ENCODE assay signal across 20 mouse cellular contexts in genomic region chr15:103006326-103006725, GRCm38 (mm10). TPM values are rescaled to one million over a fixed set of nuclear protein-coding genes. Genes with fewer than 3 reads are reported as not detected.
A peak's percentile ranks its signal among the peaks of the same experiment; 100 is the strongest.
DNase-seq lines count a peak whose midpoint lies in the region; ATAC-seq and TF ChIP-seq lines count a peak whose summit lies in the region.
"Had no signal": no experiment of that assay in that cellular context is flagged by ENCODE, and none has a peak within 500 bp of the region (broad histone marks: within the 10 kb centered on the region; RNA-seq: fewer than 3 reads in every experiment).

No protein-coding gene starts in this region.

- no peak for ATAC-seq in intestine, embryonic 16.5 days
- no peak for ATAC-seq in neural tube, embryonic 12.5 days (ENCODE audit: low FRiP score, low read depth)
- ATAC-seq in stomach, postnatal 0 days (ENCODE audit: low FRiP score, low TSS enrichment) = no peak

- H3K4me2 ChIP-seq in intestine, embryonic 16.5 days (ENCODE audit: low read depth, low read length) = peak overlapping the region; percentile 32
- peak overlapping the region; percentile 86 for H3K4me2 ChIP-seq in neural tube, embryonic 12.5 days (replicated peaks)
- H3K4me2 ChIP-seq in stomach, postnatal 0 days (replicated peaks; ENCODE audit: low read depth) = peak overlapping the region; percentile 26; the same call in 1 of the 2 replicates
- H3K4me2 ChIP-seq: forebrain, embryonic 12.5 days; lung, embryonic 14.5 days; midbrain, embryonic 11.5 days had no signal

- TF ChIP-seq EP300 in stomach, postnatal 0 days (optimal IDR thresholded peaks at IDR 0.05) = no peak

- peaks cover 88% of the 10 kb centered on the region for H3K27me3 ChIP-seq in intestine, embryonic 16.5 days (replicated peaks; ENCODE audit: control insufficient read depth, insufficient read depth, low read length)
- no peaks in the 10 kb centered on the region for H3K27me3 ChIP-seq in neural tube, embryonic 12.5 days (replicated peaks)
- H3K27me3 ChIP-seq in stomach, postnatal 0 days (ENCODE audit: control insufficient read depth, insufficient read depth, low read length) = peaks cover 16% of the 10 kb centered on the region; the same call in 1 of the 2 replicates

- no peaks in the 10 kb centered on the region for H3K36me3 ChIP-seq in intestine, embryonic 16.5 days (ENCODE audit: control insufficient read depth, insufficient read depth, low read length)
- no peaks in the 10 kb centered on the region; the same call in 1 of the 2 replicates for H3K36me3 ChIP-seq in neural tube, embryonic 12.5 days
- no peaks in the 10 kb centered on the region for H3K36me3 ChIP-seq in stomach, postnatal 0 days (ENCODE audit: control insufficient read depth, insufficient read depth, low read length)
- H3K36me3 ChIP-seq: forebrain, embryonic 12.5 days had no signal

- peak overlapping the region; percentile 63 for H3K9ac ChIP-seq in intestine, embryonic 16.5 days (ENCODE audit: low read depth, low read length)
- H3K9ac ChIP-seq in neural tube, embryonic 12.5 days = peak overlapping the region; percentile 94
- H3K9ac ChIP-seq in stomach, postnatal 0 days (ENCODE audit: low read length) = no peak overlapping the region
- H3K9ac ChIP-seq: forebrain, embryonic 12.5 days; lung, embryonic 14.5 days had no signal

- TF ChIP-seq CTCF in stomach, postnatal 0 days (IDR thresholded peaks at IDR 0.05; ENCODE audit: low read depth) = no peak

- DNase-seq in kidney, postnatal 4 days = peak; percentile 65 to 67
- no peak for DNase-seq in kidney, adult 18-20 months
- DNase-seq in stomach, postnatal 0 days (ENCODE audit: low spot score) = no peak
- no peak for DNase-seq in spleen, adult 18-20 months
- DNase-seq in urinary bladder, postnatal 10 days (ENCODE audit: low spot score) = no peak
- DNase-seq: cerebellum, adult 11 months; cerebellum, postnatal 14 days; embryo, embryonic 11 days; heart, postnatal 4 days; lung, embryonic 14.5 days; lung, postnatal 4 days; thymus, postnatal 25 days had no signal

- 19% methylated on average over 1 of the region's 1 CpGs for WGBS in intestine, embryonic 16.5 days
- WGBS in neural tube, embryonic 12.5 days = 9% methylated on average over 1 of the region's 1 CpGs
- 8% methylated on average over 1 of the region's 1 CpGs for WGBS in stomach, postnatal 0 days

- no peaks in the 10 kb centered on the region for H3K9me3 ChIP-seq in intestine, embryonic 16.5 days (ENCODE audit: control insufficient read depth, low read length)
- H3K9me3 ChIP-seq in neural tube, embryonic 12.5 days = no peaks in the 10 kb centered on the region
- H3K9me3 ChIP-seq in stomach, postnatal 0 days (ENCODE audit: control insufficient read depth, low read length) = no peaks in the 10 kb centered on the region
- H3K9me3 ChIP-seq: forebrain, embryonic 12.5 days had no signal

- no peak overlapping the region for H3K4me3 ChIP-seq in intestine, embryonic 16.5 days (ENCODE audit: low read length)
- peak overlapping the region; percentile 38 for H3K4me3 ChIP-seq in neural tube, embryonic 12.5 days
- no peak overlapping the region for H3K4me3 ChIP-seq in stomach, postnatal 0 days (ENCODE audit: low read depth, low read length)
- H3K4me3 ChIP-seq: forebrain, embryonic 12.5 days; layer of hippocampus, adult 2 months had no signal

- H3K27ac ChIP-seq in intestine, embryonic 16.5 days (ENCODE audit: low read length) = peak overlapping the region; percentile 80
- peak overlapping the region; percentile 75; the same call in 1 of the 2 replicates for H3K27ac ChIP-seq in neural tube, embryonic 12.5 days
- peak overlapping the region; percentile 75 for H3K27ac ChIP-seq in stomach, postnatal 0 days (replicated peaks)
- H3K27ac ChIP-seq: forebrain, embryonic 12.5 days; layer of hippocampus, adult 2 months had no signal

- peaks cover 17% of the 10 kb centered on the region for H3K4me1 ChIP-seq in intestine, embryonic 16.5 days (ENCODE audit: control insufficient read depth, insufficient read depth, low read length)
- H3K4me1 ChIP-seq in neural tube, embryonic 12.5 days = peaks cover 97% of the 10 kb centered on the region
- H3K4me1 ChIP-seq in stomach, postnatal 0 days (replicated peaks; ENCODE audit: control insufficient read depth, insufficient read depth) = no peaks in the 10 kb centered on the region
- H3K4me1 ChIP-seq: forebrain, embryonic 12.5 days had no signal

RNA-seq across cellular contexts. Expression of gene Hoxc6, which starts 8.3 kb away (rescaled TPM):
- polyA plus RNA-seq in intestine, embryonic 16.5 days (2015; fragmentation: Nextera tagmentation; extraction: Ambion mirVana) = 3.2 and 4.0 TPM in 2 replicates
- polyA plus RNA-seq in neural tube, embryonic 12.5 days (2016; fragmentation: Nextera tagmentation; extraction: Ambion mirVana) = 68.8 and 77.1 TPM in 2 replicates
- 3.3 and 4.9 TPM in 2 replicates for polyA plus RNA-seq in stomach, postnatal 0 days (2015; fragmentation: Nextera tagmentation; extraction: Ambion mirVana)
- polyA plus RNA-seq: forebrain, embryonic 12.5 days; liver, adult 2 months; lung, embryonic 14.5 days; midbrain, embryonic 11.5 days; spleen, adult 2 months had no signal

RNA-seq across cellular contexts. Expression of gene Hoxc4, which starts 12.4 kb away (rescaled TPM):
- polyA plus RNA-seq in intestine, embryonic 16.5 days (2015; fragmentation: Nextera tagmentation; extraction: Ambion mirVana) = 8.8 and 9.7 TPM in 2 replicates
- polyA plus RNA-seq in neural tube, embryonic 12.5 days (2016; fragmentation: Nextera tagmentation; extraction: Ambion mirVana) = 69.5 and 77.4 TPM in 2 replicates
- 9.6 and 10.4 TPM in 2 replicates for polyA plus RNA-seq in stomach, postnatal 0 days (2015; fragmentation: Nextera tagmentation; extraction: Ambion mirVana)
- polyA plus RNA-seq: forebrain, embryonic 12.5 days; liver, adult 2 months; midbrain, embryonic 11.5 days had no signal

RNA-seq across cellular contexts. Expression of gene Hoxc8, which starts 15.9 kb away (rescaled TPM):
- 4.5 and 4.9 TPM in 2 replicates for polyA plus RNA-seq in intestine, embryonic 16.5 days (2015; fragmentation: Nextera tagmentation; extraction: Ambion mirVana)
- 44.5 and 65.6 TPM in 2 replicates for polyA plus RNA-seq in neural tube, embryonic 12.5 days (2016; fragmentation: Nextera tagmentation; extraction: Ambion mirVana)
- 7.1 and 7.3 TPM in 2 replicates for polyA plus RNA-seq in stomach, postnatal 0 days (2015; fragmentation: Nextera tagmentation; extraction: Ambion mirVana)
- polyA plus RNA-seq: forebrain, embryonic 12.5 days; heart, embryonic 14.5 days; liver, adult 2 months; lung, embryonic 14.5 days; midbrain, embryonic 11.5 days; spleen, adult 2 months had no signal

RNA-seq across cellular contexts. Expression of gene Hoxc9, which starts 30.1 kb away (rescaled TPM):
- 0.49 and 0.76 TPM in 2 replicates for polyA plus RNA-seq in intestine, embryonic 16.5 days (2015; fragmentation: Nextera tagmentation; extraction: Ambion mirVana)
- 45.2 and 47.4 TPM in 2 replicates for polyA plus RNA-seq in neural tube, embryonic 12.5 days (2016; fragmentation: Nextera tagmentation; extraction: Ambion mirVana)
- not detected in 2 replicates for polyA plus RNA-seq in stomach, postnatal 0 days (2015; fragmentation: Nextera tagmentation; extraction: Ambion mirVana)
- polyA plus RNA-seq: forebrain, embryonic 12.5 days; heart, embryonic 14.5 days; liver, adult 2 months; lung, embryonic 14.5 days; midbrain, embryonic 11.5 days; spleen, adult 2 months had no signal

RNA-seq across cellular contexts. Expression of gene Hoxc5, which starts 39.1 kb away (rescaled TPM):
- 6.8 and 7.2 TPM in 2 replicates for polyA plus RNA-seq in intestine, embryonic 16.5 days (2015; fragmentation: Nextera tagmentation; extraction: Ambion mirVana)
- polyA plus RNA-seq in neural tube, embryonic 12.5 days (2016; fragmentation: Nextera tagmentation; extraction: Ambion mirVana) = 32.1 and 35.5 TPM in 2 replicates
- polyA plus RNA-seq in stomach, postnatal 0 days (2015; fragmentation: Nextera tagmentation; extraction: Ambion mirVana) = 18.0 and 18.2 TPM in 2 replicates
- polyA plus RNA-seq: forebrain, embryonic 12.5 days; liver, adult 2 months; midbrain, embryonic 11.5 days had no signal

Comparison
In these comparisons a context has a peak if more than half of its experiments do, and no peak if none do; other contexts are left out.
1. DNase-seq: peak in kidney, postnatal 4 days (2 of 2); none in kidney, adult 18-20 months (single experiment), stomach, postnatal 0 days (single experiment), spleen, adult 18-20 months (0 of 2) and urinary bladder, postnatal 10 days (single experiment).
2. H3K4me2 ChIP-seq: peak in every context shown above with its lines; median percentile 86 in neural tube, embryonic 12.5 days; 32 in intestine, embryonic 16.5 days; 26 in stomach, postnatal 0 days.
3. RNA of gene Hoxc6, which starts 8.3 kb away (polyA plus RNA-seq): 68.8 to 77.1 TPM in neural tube, embryonic 12.5 days; 3.3 to 4.9 TPM in stomach, postnatal 0 days and 3.2 to 4.0 TPM in intestine, embryonic 16.5 days; every median in the first group is over 10 times any median in the second.
4. Peak in every context shown above with its lines, with median percentiles within 50 percentile points of each other: H3K27ac ChIP-seq.